Mouse (Mus musculus) CD4-positive helper T cell, adult 2 months (primary cell): ENCODE data around the gene Abcc6.

Experiments
- DNase-seq: peaks from one replicate; pipeline ENCODE4 v3.0.0-alpha.2; 2012; ENCODE audit warnings: low read depth, missing footprints, low spot score

Gene Abcc6

DNA sequence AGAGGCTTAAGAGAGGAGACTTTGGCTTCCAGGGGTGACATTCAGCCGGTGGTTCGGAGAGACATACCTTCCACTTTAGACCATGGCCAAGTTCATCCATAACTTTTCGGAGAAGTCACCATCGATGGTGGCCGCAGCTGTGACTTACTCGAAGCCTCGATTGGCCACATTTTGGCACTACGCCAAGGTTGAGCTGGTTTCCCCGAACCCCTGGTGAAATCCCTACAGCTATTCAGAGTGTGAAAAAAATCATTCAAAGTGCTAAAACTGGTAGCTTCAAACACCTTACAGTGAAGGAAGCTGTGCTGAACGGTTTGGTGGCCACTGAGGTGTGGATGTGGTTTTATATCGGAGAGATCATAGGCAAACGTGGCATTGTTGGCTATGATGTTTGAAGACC is 96.3 kb downstream of the Abcc6 start:
- peak; percentile 28 for DNase-seq

- no peak for DNase-seq
These were observed 100.4 kb downstream of the Abcc6 start for GRCm38 (mm10) chr7:45929688-45930087.

GRCm38 (mm10) chr7:45928626-45929295 is 101.3 kb downstream of the Abcc6 start:
- DNase-seq = no peak

DNA sequence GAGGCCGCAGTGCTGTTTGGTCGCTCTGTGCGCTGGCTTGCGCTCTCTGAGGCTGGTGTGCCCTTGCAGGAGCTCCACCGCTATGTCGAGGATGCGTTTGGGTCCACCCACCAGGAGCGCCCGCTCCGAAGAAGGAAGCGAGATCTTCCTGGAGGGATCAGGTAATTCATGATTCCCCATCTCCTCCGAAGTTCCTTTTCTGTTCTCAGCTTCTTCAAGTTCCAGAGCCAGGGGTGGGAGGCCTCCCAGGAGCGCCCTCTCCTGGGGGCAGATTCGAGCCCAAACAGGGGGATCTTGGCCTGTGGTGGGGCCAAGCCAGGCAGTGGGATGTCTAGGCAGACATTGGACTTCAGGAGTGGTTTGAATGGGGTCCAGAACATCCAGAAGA is 105.7 kb downstream of the Abcc6 start:
- peak; percentile 52 for DNase-seq

DNA sequence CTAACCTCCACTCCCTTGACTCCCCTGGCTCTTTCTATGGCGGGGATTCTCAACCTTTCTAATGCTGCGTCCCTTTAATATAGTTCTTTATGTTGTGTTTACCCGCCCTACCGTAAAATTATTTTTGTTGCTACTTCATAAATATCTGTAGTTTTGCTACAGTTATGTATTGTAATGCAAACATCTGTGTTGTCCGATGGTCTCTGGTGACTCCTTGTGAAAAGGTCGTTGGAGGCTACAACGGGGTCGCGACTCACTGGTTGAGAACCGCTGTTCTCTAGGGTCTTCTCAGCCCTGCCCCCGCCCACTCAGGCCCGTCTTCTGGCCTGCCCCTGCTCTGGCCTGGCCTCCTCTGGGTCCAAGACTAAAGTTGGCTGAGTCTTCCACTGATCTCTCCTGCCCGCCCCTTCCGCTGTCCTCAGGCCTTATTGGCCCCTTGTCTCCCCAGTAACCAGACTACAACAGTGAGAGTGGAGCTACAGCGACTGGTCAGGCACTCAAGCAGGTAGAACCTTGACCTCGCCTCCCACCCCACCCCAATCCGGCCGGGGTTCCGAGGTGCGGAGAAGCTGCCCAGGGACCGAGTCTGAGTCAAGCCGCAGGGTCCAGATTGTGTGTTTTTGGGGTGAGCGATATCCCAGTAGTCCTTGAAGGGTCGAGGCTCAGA is 106.2 kb downstream of the Abcc6 start, which contains the start of gene Ccdc114:
Ccdc114 (plus strand) TSS at position 311 of the 667 bp plus-strand sequence.
- DNase-seq = peak; percentile 48

DNA sequence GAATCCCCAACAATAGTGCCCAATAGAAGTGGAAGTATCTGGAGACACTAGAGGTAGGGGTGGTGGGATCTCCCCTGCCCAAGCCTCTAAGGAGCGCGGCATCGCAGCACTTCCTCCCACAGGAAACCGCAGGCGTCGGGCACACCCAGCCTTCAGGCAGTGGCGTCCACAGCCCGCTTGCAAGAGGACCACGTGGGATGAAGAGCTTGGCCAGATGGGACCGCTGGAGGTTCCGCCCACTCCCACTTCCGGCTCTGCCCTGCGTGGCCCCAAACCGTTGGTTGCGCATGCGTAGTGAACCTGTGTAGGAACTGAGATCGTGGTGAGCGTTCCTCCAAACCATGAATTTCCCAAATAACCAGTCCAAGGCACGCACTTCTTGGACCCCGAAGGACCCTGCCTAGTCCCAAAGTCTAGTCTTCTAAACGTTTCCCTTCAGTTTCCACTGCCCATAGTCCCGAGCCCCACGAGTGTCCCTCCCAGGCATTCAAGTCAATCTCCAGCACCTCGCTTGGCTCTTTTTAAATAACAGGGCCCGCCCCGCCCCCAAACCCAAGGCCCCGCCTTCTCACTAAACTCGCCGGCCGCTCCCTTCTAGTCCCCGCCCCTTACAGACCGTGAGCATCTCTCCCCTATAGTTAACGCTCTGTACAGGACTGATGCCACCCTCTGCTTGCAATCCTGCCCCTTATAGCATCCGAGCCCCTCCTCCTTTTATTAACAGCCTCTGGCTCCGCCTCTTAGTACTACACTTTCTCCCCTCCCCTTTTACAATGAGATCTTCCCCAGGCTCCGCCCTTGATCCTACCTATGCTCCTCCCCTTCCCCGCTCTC is 107.0 kb downstream of the Abcc6 start:
- peak; percentile 98 for DNase-seq

DNA sequence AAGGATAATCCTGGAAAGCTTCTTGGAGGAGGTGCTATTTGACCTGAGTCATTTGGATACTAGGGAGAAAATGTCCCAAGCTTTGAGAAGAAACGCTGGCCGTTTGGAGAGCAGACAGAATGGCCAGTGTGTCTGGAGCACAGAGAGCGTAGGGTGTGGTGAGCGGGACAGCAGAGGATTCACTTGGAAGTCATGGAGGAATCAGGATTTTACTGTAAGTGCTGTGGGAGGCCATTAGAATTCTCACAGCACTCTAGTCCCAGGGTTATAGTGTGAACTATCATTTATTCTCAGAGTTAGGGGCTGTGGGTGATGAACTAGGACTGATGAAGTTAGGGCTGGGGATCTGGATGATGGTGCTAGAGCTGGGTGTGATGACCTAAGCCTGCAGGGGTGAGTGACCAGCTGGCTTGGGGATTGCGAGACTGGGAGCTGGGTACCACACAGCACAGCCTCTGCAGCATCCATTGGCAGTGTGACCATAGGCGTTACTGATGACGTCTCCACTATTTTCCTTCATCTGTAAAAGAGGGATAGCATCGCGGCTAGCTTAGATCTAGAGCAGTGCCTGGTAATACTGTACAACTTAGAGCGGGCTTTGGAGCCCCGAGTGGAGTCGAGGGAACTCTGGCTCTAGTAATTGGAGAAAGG is 108.0 kb downstream of the Abcc6 start:
- peak; percentile 38 for DNase-seq

GRCm38 (mm10) chr7:45921242-45921621 is 108.9 kb downstream of the Abcc6 start, which contains the start of gene Emp3:
TSS of gene Emp3 (minus strand) at chr7:45921404.
- DNase-seq = peak; percentile 83

DNA sequence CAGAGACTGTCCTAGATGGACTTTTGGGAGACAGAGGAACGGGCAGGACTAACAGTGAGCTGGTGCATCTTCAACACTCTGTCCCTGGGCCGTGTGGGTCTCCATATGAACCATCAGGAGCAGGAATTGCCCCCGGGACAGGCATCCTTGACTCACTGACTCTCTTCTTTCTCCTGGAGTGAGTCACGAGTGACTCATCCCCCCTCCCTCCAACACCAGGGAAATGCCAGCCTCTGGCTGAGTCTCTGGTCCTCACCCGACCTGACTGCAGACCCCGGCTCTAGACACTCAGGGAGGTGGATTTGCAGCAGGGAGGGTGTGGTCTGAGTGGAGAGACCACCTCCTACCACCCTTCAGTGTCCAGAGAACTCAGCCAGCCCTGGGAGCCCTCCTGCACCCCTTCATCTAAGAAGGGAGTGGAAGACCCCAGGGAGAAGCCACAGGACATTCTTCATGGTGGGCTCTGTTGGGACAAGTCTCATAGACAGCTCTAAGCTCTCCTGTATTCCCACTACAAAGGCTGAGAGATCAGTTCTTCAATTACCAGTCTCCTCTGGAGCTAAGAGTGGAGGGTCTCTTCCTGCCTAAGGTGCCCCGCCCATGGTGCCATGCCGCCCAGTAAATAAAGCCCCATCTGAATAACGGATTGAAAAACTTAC is 109.4 kb downstream of the Abcc6 start:
- peak; percentile 42 for DNase-seq

DNA sequence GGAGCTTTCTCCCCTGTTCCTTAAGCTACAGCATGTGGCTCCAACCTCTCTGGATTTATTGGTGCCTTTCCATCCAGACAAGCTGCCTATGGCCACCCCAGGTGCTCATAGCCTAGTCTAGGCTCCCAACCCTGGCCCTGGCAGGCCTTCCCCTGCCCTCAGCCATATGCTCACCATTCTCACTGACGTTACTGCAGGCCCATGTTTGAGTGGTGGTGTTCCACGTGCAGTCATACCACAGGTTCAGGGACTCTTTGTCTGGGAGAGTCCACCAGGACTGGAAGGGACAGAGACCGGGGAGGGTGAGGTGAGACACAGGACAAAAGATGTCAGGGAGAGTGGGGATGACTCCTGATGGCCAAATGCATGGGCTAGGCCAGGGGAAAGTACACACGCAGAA is 110.3 kb downstream of the Abcc6 start:
- DNase-seq = no peak

- peak; percentile 29 for DNase-seq
These were observed 110.9 kb downstream of the Abcc6 start for GRCm38 (mm10) chr7:45919083-45919671.

- DNase-seq = no peak
These were observed 112.2 kb downstream of the Abcc6 start for GRCm38 (mm10) chr7:45917926-45918325.
